Mouse (Mus musculus) hindbrain, embryonic 10.5 days (tissue): Measurements from ENCODE around the gene Mrpl21. TPM values are rescaled to one million over a fixed set of nuclear protein-coding genes. Genes with fewer than 3 reads are reported as not detected.
A peak's percentile ranks its signal among the peaks of the same experiment; 100 is the strongest.

Experiments
- DNase-seq: peaks from one replicate; pipeline ENCODE4 v3.0.0-alpha.2; 2017; ENCODE audit warnings: low spot score
- H3K27ac ChIP-seq: fragments of 300-500 bp; sonication (generic); 2 replicates; pipeline ENCODE4 v1.5.1; 2016; ENCODE audit warnings: mild to moderate bottlenecking, moderate library complexity
- H3K27me3 ChIP-seq: fragments of 300-500 bp; sonication (generic); 2 replicates; pipeline ENCODE4 v1.6.1; 2016; ENCODE audit warnings: mild to moderate bottlenecking; ENCODE audit not compliant: poor library complexity, insufficient read depth, severe bottlenecking
- H3K36me3 ChIP-seq: fragments of 300-500 bp; sonication (generic); 2 replicates; pipeline ENCODE4 v1.6.1; 2016; ENCODE audit warnings: mild to moderate bottlenecking, moderate library complexity
- H3K4me1 ChIP-seq: fragments of 300-500 bp; sonication (generic); replicated peaks from 2 replicates; pipeline ENCODE4 v1.6.1; 2016; ENCODE audit warnings: mild to moderate bottlenecking
- H3K4me3 ChIP-seq: fragments of 300-500 bp; sonication (generic); 2 replicates; pipeline ENCODE4 v1.5.1; 2016; ENCODE audit warnings: mild to moderate bottlenecking, moderate library complexity
- H3K9me3 ChIP-seq: fragments of 300-500 bp; sonication (generic); 2 replicates; pipeline ENCODE4 v1.6.1; 2016; ENCODE audit warnings: mild to moderate bottlenecking, moderate library complexity
- WGBS: fragments of 180-500 bp; shearing (Covaris S2); methylation state at CpG from one replicate; pipeline ENCODE4 v1.1.7; 2016; 5-methylcytosine and 5-hydroxymethylcytosine counted together
- polyA plus RNA-seq: library from polyadenylated mRNA; unstranded; fragments of >200 nt; fragmentation: Nextera tagmentation; extraction: Ambion mirVana; gene quantifications from 2 replicates; pipeline ENCODE4 v1.2.1, GENCODE M21; 2016

Mrpl21 gene
- polyA plus RNA-seq, 1 experiment from 2014 or later: 126 TPM

DNA sequence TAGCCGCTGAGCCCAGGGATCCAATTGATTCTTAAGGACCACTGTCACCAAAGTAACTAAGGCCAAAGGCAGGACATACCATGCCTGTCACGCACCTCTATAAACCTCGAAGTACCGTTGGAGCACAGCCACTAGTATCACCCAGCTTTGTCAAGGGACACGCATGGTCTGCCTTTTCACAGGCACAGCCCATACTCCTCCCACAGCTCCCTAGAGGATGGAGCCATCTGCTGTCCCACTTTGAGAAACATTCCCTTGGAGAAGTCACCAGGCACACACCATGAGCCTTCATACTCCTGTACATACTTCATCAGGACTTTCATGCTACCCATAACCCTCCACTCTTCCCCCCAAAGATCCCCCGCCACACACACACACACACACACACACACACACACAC lies 12.9 kb upstream of the Mrpl21 start:
- Histone ChIP-seq H3K27me3 (no peaks in the 10 kb centered on the region), H3K9me3 (no peaks in the 10 kb centered on the region), H3K36me3 (peaks cover 100% of the 10 kb centered on the region), H3K4me1 (no peaks in the 10 kb centered on the region), H3K4me3 (no peak overlapping the region), H3K27ac (no peak overlapping the region)
- DNase-seq: no peak
- WGBS: 95% methylated on average over 6 of the region's 6 CpGs

DNA sequence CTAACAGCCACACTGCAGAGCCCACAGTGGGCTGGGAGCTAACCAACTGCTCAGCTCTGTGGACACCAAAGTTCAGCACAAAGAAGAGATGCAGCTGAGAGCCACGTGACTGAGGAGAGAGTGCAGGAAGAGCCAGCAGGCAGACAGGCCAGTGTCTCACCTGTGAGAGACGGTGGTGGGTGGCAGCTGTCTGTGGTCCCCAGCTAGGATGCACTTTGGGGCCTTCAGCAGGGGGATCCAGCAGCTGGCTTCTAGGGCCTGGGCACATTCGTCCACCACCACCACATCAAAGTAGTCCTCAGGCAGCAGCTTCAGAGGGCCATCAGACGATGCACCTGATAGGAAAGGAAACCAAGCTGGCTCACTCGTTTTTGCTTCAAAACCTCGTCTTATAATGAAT lies 11.3 kb upstream of the Mrpl21 start:
- Histone ChIP-seq H3K36me3 (peaks cover 99% of the 10 kb centered on the region), H3K9me3 (no peaks in the 10 kb centered on the region), H3K27ac (no peak overlapping the region), H3K27me3 (no peaks in the 10 kb centered on the region), H3K4me3 (no peak overlapping the region), H3K4me1 (no peaks in the 10 kb centered on the region)
- no peak for DNase-seq
- WGBS: 92% methylated on average over 6 of the region's 6 CpGs

DNA sequence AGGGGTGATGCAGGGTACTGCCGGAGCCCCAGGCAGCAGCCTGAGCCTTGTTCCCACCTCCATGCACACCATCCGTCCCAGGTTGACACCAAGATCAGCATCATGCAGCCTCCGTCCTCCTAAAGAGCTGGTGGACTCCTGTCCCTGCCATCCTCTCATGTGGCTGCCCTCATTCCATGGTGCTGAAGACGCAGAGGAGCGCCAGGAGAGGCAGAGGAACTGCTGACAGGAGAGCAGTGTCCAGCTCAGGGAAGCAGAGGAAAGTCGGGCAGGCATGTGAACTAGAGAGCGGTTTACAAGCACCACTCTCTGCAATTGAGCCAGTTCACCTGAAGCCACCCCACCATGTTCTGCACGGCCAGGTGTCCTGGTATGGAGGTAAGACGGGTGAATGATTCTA lies 9.4 kb upstream of the Mrpl21 start:
- WGBS: 91% methylated on average over 9 of the region's 9 CpGs
- Histone ChIP-seq H3K36me3 (peaks cover 99% of the 10 kb centered on the region), H3K9me3 (no peaks in the 10 kb centered on the region), H3K4me1 (no peaks in the 10 kb centered on the region), H3K27ac (no peak overlapping the region), H3K27me3 (no peaks in the 10 kb centered on the region), H3K4me3 (no peak overlapping the region)
- DNase-seq: no peak

DNA sequence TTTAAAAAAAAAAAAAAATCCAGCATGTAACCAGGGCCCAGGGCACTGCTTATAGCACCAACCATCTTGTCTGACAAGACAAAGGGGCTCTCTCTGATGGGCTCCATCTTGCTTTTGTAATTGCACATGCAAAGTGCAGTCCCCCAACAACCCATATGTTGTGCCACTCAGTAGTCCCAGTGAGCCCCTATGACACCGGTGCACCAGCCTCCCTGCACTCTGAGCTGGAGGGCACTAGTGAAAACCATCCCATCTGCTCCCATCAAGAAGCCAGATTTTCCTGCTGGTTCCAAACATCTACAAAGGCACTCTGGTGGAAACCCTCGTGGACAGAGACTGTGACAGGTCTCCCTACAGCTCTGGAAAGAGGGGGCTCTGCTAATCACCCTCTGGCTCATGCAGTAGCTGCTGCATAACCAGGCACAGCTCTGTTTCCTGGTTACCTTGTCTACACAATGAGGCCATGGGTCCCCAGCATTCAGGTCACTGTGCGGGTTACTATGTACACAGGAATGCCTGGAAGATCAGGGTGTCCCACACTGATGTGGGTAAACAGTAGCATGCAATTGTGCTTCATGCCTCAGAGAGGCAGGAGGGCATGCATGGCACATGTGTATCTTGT lies 6.8 kb upstream of the Mrpl21 start:
- H3K27me3 ChIP-seq: no peaks in the 10 kb centered on the region
- H3K36me3 ChIP-seq: peaks cover 97% of the 10 kb centered on the region
- H3K4me3 ChIP-seq: no peak overlapping the region
- 89% methylated on average over 3 of the region's 3 CpGs for WGBS
- H3K27ac ChIP-seq: no peak overlapping the region
- no peaks in the 10 kb centered on the region for H3K4me1 ChIP-seq
- H3K9me3 ChIP-seq: no peaks in the 10 kb centered on the region
- no peak for DNase-seq

DNA sequence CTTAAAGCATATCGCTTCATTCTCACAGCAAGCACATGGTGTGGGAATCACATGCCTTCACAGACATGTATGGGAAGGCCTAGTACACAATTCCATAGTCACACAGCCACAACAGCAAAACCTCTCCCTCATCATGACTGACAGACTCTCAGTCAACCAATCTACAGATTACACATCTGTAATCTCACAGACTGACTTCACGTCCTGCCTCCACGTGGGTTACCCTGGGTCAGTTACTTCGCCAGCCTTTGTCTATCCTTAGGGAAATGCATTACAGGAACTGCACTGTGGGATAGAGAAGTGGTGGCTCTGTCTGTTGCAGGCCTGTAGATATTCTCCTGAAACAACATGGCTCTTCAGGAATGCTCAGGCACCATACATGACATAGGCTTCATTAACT lies 815 bp upstream of the Mrpl21 start:
- no peaks in the 10 kb centered on the region for H3K9me3 ChIP-seq
- peak overlapping the region; percentile 86 for H3K4me3 ChIP-seq
- peaks cover 65% of the 10 kb centered on the region for H3K36me3 ChIP-seq
- no peaks in the 10 kb centered on the region for H3K27me3 ChIP-seq
- peaks cover 22% of the 10 kb centered on the region for H3K4me1 ChIP-seq
- WGBS: 84% methylated on average over 4 of the region's 4 CpGs
- DNase-seq: no peak
- H3K27ac ChIP-seq: 0 out of 2 replicates have a peak overlapping the region, but pooled peaks have one; percentile 91

DNA sequence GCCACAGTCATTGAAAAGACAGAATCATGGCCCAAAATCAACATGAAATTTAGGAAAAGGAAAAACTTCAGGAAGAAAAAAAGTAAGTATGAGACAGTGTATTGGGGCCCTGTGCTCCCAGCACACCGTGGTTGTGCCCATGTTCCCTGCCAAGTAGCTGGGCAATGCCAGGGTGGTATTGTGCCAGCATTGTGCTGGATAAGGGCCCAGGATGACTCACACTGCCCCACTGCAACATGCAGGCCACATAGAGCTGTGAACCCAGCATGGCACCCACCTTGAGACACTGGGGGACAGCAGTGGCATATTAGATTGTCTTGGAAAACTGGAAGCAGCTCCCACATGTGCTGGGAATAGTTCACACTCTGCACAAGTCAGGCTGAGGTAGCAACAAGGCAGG lies 6.3 kb downstream of the Mrpl21 start:
- Histone ChIP-seq H3K27me3 (no peaks in the 10 kb centered on the region), H3K9me3 (no peaks in the 10 kb centered on the region), H3K4me1 (peaks cover 2% of the 10 kb centered on the region), H3K36me3 (peaks cover 81% of the 10 kb centered on the region), H3K4me3 (no peak overlapping the region), H3K27ac (no peak overlapping the region)
- 95% methylated on average over 1 of the region's 1 CpGs for WGBS
- DNase-seq: no peak

DNA sequence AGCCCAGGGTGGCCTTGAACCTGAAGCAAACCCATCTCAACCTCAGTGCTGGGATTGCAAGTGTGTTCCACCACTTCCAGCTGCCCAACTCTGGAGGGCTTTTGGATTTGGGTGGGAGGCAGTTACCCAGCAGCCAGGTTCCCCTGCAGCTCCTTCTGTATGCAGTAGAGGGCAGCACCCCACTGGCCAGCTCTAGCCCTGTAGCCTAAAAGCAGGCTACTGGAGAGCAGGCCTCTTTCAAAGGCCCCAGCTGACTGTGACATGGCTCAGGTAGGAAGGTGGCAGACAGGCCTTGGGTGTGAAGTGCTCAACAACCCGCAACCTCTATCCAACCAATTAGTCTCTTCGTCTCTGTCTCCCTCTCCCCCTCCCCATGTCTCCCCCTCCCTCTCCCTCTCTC lies 9.3 kb downstream of the Mrpl21 start:
- 75% methylated on average over 2 of the region's 2 CpGs for WGBS
- H3K9me3 ChIP-seq: no peaks in the 10 kb centered on the region
- no peaks in the 10 kb centered on the region for H3K4me1 ChIP-seq
- DNase-seq: peak; percentile 49
- no peak overlapping the region for H3K4me3 ChIP-seq
- H3K27me3 ChIP-seq: no peaks in the 10 kb centered on the region
- no peak overlapping the region for H3K27ac ChIP-seq
- H3K36me3 ChIP-seq: peaks cover 58% of the 10 kb centered on the region

DNA sequence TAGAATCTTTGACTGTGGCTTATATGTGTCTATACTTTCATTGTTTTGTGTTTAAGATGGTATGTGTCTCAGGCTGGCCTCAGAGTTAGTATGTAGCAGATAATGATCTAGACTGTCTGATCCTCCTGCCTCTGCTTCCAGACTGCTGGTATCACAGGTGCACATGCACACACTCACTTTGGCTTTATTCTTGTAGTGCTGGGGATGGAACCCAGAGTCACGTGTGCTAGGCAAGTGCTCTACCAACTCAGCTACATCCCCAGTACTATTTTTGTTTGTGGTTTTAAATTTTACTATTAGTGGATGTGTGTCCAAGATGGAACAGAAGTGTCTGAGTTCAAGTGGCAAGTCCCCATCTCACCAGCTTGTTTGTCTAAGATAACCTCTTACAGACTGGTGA lies 10.3 kb downstream of the Mrpl21 start:
- Histone ChIP-seq H3K4me3 (no peak overlapping the region), H3K27me3 (no peaks in the 10 kb centered on the region), H3K4me1 (no peaks in the 10 kb centered on the region), H3K36me3 (peaks cover 49% of the 10 kb centered on the region), H3K9me3 (no peaks in the 10 kb centered on the region), H3K27ac (no peak overlapping the region)
- 98% methylated on average over 1 of the region's 1 CpGs for WGBS
- DNase-seq: no peak

DNA sequence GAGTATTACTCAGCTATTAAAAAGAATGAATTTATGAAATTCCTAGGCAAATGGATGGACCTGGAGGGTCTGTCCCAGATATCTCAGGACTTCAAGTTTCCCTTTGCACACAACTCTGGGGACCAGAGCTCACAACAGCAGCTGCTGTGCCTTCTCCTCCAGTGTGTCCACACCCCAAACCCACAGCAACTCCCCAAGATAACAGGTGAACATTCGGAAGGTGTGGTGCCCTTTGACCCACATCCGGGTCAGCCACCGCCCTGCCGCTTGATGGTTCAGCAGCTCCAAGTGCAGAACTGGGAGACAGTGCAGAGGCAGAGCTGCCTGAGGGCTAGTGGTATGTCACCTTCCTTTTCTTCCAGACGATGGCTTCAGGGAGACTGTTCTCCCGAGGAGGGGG lies 12.5 kb downstream of the Mrpl21 start:
- Histone ChIP-seq H3K4me1 (no peaks in the 10 kb centered on the region), H3K27me3 (no peaks in the 10 kb centered on the region), H3K4me3 (no peak overlapping the region), H3K27ac (no peak overlapping the region), H3K9me3 (no peaks in the 10 kb centered on the region), H3K36me3 (peaks cover 26% of the 10 kb centered on the region)
- DNase-seq: no peak
- WGBS: 83% methylated on average over 6 of the region's 6 CpGs

DNA sequence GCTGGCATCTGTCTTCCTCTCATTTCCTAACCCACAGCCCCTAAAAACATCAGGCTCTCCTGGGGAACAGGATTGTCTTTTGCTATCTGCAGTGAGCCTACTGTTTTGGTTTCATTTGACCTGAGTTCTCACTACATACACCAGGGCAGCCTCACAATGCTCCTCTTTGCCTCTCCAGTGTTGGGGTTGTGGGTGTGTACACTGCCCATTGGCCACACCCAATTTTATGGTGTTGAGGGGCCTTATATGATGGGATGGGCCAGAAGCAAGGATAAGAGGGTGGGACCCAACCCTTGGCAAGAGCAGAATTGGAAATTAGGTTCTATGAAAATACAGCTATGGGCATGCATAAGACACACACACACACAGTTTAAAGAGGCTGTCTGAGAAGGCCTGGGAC lies 14.3 kb downstream of the Mrpl21 start:
- DNase-seq: no peak
- Histone ChIP-seq H3K36me3 (0 out of 2 replicates have a peak, but pooled peaks cover 11% of the 10 kb centered on the region), H3K4me1 (no peaks in the 10 kb centered on the region), H3K4me3 (no peak overlapping the region), H3K27ac (no peak overlapping the region), H3K9me3 (no peaks in the 10 kb centered on the region), H3K27me3 (no peaks in the 10 kb centered on the region)

DNA sequence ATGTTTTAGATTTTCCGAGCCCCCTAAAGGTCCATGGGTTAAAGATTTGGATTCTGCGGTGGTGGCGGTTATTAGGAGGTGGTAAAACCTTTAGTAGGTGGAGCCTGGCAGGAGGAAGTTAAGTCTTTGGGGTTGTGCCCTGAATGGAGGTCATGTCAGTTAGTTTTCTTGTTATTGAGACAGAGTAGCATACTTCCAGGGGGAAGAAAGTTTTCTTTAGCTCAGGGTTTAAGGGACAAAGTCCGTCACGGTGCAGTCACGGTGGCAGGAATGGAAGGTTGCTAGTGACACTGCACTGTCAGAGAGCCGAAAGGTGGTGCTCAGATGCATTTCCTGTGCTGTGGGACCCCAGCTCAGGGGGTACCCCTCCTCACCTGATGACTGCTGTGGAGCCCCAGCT lies 15.1 kb downstream of the Mrpl21 start:
- Histone ChIP-seq H3K9me3 (no peaks in the 10 kb centered on the region), H3K36me3 (0 out of 2 replicates have a peak, but pooled peaks cover 4% of the 10 kb centered on the region), H3K4me3 (no peak overlapping the region), H3K27ac (no peak overlapping the region), H3K4me1 (no peaks in the 10 kb centered on the region), H3K27me3 (no peaks in the 10 kb centered on the region)
- 88% methylated on average over 7 of the region's 7 CpGs for WGBS
- no peak for DNase-seq

DNA sequence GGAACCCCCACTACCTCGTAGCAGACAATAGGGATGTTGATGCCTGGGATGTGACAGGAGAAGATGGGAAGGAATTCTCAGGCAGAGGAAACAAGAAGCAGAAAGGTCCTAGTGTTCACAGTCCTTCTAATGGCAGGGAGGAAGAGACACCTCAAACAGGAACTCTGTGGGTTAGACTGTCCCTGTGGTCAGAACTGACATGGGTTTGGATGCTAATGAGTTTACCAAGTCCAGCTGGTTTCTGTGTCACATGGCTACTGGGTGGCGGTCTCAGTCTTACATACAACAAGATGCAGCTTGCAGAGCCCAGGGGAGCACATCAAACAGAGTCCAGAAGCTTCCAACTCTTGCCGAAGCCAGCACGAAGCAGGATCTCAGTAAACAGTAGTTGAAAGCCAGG lies 21.3 kb downstream of the Mrpl21 start:
- no peak overlapping the region for H3K4me3 ChIP-seq
- H3K27me3 ChIP-seq: no peaks in the 10 kb centered on the region
- no peaks in the 10 kb centered on the region for H3K9me3 ChIP-seq
- no peak for DNase-seq
- no peak overlapping the region for H3K27ac ChIP-seq
- no peaks in the 10 kb centered on the region for H3K36me3 ChIP-seq
- 76% methylated on average over 4 of the region's 4 CpGs for WGBS
- H3K4me1 ChIP-seq: no peaks in the 10 kb centered on the region

DNA sequence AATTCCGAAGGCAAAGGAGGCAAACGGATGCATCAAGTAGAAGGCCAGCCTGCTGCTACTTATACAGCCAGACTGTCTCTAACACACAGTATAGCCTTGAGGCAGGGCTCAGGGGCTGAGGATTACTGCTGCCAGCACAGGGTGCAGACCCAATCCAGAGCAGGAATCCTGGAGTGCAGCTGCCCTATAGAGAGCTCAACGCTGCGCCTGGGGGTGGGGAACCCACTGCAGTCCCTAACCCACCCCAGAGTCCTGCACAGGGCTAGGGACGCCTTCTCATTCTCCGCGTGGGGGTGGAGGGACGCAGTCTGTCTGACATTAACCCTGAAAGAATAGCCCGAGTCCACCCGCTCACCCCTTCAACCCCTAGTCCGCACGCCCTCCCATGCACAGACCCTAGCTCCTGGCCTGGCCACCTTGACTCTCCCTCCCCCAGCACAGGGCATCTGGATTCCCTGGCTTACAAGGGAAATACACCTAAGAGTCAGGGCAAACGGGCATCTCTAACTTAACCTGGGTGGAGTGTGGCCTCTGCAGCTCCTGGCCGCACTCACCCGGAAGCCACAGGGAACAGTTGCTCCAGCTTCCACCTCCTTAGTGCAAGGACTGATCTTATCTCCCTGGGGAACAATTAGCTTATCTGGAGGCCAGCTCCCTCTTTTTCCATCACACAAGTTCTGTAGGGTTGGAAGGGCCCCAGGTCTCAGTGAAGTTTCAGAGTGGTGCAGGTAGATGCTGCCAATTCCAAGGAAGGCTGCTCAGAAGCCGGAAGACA lies 24.7 kb downstream of the Mrpl21 start:
- 60% methylated on average over 16 of the region's 16 CpGs for whole genome bisulfite sequencing
- H3K36me3 ChIP-seq: no peaks in the 10 kb centered on the region
- no peaks in the 10 kb centered on the region for H3K9me3 ChIP-seq
- H3K27me3 ChIP-seq: no peaks in the 10 kb centered on the region
- H3K4me1 ChIP-seq: no peaks in the 10 kb centered on the region
- no peak overlapping the region for H3K4me3 ChIP-seq
- no peak for DNase-seq
- H3K27ac ChIP-seq: no peak overlapping the region
